Comparison of ENCODE assay signal across 9 mouse cellular contexts in the genomic region with DNA sequence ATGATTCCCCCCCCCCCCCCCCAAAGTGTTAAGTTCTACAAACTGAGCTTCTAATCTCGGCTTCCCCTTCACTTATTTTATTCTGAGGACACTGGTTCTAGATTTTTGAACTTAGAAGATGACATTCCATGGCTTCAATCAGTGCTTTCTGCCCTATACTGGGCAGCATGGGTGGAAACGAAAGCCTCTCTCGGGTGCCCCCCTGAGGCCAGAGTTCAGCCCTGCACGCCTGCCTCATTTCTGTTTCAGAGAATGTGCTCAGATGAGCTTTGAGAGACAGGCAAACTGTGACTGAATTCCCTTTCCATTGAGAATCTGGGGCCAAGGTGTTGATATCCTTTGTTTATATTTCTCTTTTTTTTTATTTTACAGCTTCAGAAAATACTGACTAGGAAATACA. TPM values are rescaled to one million over a fixed set of nuclear protein-coding genes. Genes with fewer than 3 reads are reported as not detected.
DNase-seq lines count a peak whose midpoint lies in the region; ATAC-seq lines count a peak whose summit lies in the region.
"Had no signal": no experiment of that assay in that cellular context is flagged by ENCODE, and none has a peak within 500 bp of the region (broad histone marks: within the 10 kb centered on the region; RNA-seq: fewer than 3 reads in every experiment).

No protein-coding gene starts in this region.

- ATAC-seq in frontal cortex, adult (ENCODE audit: low TSS enrichment) = peak; percentile 44
- no peak for ATAC-seq in neural tube, embryonic 15.5 days (ENCODE audit: low FRiP score)

- no peak overlapping the region for H3K4me3 ChIP-seq in neural tube, embryonic 15.5 days (replicated peaks)
- H3K4me3 ChIP-seq: stomach, embryonic 15.5 days had no signal

- WGBS in neural tube, embryonic 15.5 days = 35% methylated on average over 4 of the region's 4 CpGs

- H3K9me3 ChIP-seq in neural tube, embryonic 15.5 days (replicated peaks) = no peaks in the 10 kb centered on the region
- H3K9me3 ChIP-seq: stomach, embryonic 15.5 days had no signal

- no peak overlapping the region for H3K27ac ChIP-seq in neural tube, embryonic 15.5 days (replicated peaks)
- H3K27ac ChIP-seq: stomach, embryonic 15.5 days had no signal

- H3K9ac ChIP-seq in neural tube, embryonic 15.5 days (replicated peaks) = no peak overlapping the region
- H3K9ac ChIP-seq: stomach, embryonic 15.5 days had no signal

- H3K4me2 ChIP-seq in neural tube, embryonic 15.5 days = no peak overlapping the region
- H3K4me2 ChIP-seq: stomach, embryonic 15.5 days had no signal

- H3K36me3 ChIP-seq in neural tube, embryonic 15.5 days = no peaks in the 10 kb centered on the region
- H3K36me3 ChIP-seq: stomach, embryonic 15.5 days had no signal

- no peaks in the 10 kb centered on the region for H3K27me3 ChIP-seq in neural tube, embryonic 15.5 days (replicated peaks)
- H3K27me3 ChIP-seq: stomach, embryonic 15.5 days had no signal

- DNase-seq in frontal cortex, postnatal 10 days (ENCODE audit: low spot score in 2 of 2) = no peak
- peak; percentile 31 for DNase-seq in neural tube, embryonic 10.5 days (ENCODE audit: extremely low spot score, low spot score)
- DNase-seq in cerebellum, postnatal 14 days = peak; percentile 89 to 90
- DNase-seq in kidney, postnatal 14 days = peak; percentile 26
- DNase-seq in retina, embryonic 14.5 days (ENCODE audit: low spot score) = peak; percentile 67
- DNase-seq in spleen, adult 12 weeks (ENCODE audit: low spot score) = no peak

- peaks cover 10% of the 10 kb centered on the region; the same call in 1 of the 2 replicates for H3K4me1 ChIP-seq in neural tube, embryonic 15.5 days
- H3K4me1 ChIP-seq: stomach, embryonic 15.5 days had no signal

RNA-seq across cellular contexts. Expression of a gene that starts 7.0 kb away (rescaled TPM):
- polyA plus RNA-seq in neural tube, embryonic 15.5 days (2015; fragmentation: Nextera tagmentation; extraction: Ambion mirVana) = 321 and 342 TPM in 2 replicates

Comparison
In these comparisons a context has a peak if more than half of its experiments do, and no peak if none do; other contexts are left out.
1. DNase-seq: peak in neural tube, embryonic 10.5 days (single experiment), cerebellum, postnatal 14 days (2 of 2), kidney, postnatal 14 days (single experiment) and retina, embryonic 14.5 days (single experiment); none in frontal cortex, postnatal 10 days (0 of 2) and spleen, adult 12 weeks (single experiment).